Mouse (Mus musculus) limb, embryonic 12.5 days (tissue): Measurements from ENCODE around the gene Ube2e2. TPM values are rescaled to one million over a fixed set of nuclear protein-coding genes. Genes with fewer than 3 reads are reported as not detected.

Experiments
- ATAC-seq: fragments of 200-750 bp; cut with Nextera tagmentation; 2 replicates; pipeline ENCODE4 v1.8.0; 2017; ENCODE audit warnings: low read depth, moderate TSS enrichment; ENCODE audit not compliant: insufficient number of reproducible peaks, insufficient read depth, low FRiP score, low TSS enrichment
- H3K27ac ChIP-seq: fragments of 300-500 bp; sonication (generic); 2 replicates; pipeline ENCODE4 v1.5.1; 2016; ENCODE audit warnings: mild to moderate bottlenecking, moderate library complexity
- H3K27me3 ChIP-seq: fragments of 300-500 bp; sonication (generic); 2 replicates; pipeline ENCODE4 v1.6.1; 2016; ENCODE audit warnings: mild to moderate bottlenecking, moderate library complexity
- H3K36me3 ChIP-seq: fragments of 300-500 bp; sonication (generic); 2 replicates; pipeline ENCODE4 v1.6.1; 2016; ENCODE audit warnings: mild to moderate bottlenecking, moderate library complexity
- H3K4me1 ChIP-seq: fragments of 300-500 bp; sonication (generic); replicated peaks from 2 replicates; pipeline ENCODE4 v1.6.1; 2016
- H3K4me2 ChIP-seq: fragments of 300-500 bp; sonication (generic); 2 replicates; pipeline ENCODE4 v1.6.1; 2016; ENCODE audit warnings: mild to moderate bottlenecking, moderate library complexity
- H3K4me3 ChIP-seq: fragments of 300-500 bp; sonication (generic); replicated peaks from 2 replicates; pipeline ENCODE4 v1.5.1; 2016; ENCODE audit warnings: mild to moderate bottlenecking
- H3K9ac ChIP-seq: fragments of 300-500 bp; sonication (generic); replicated peaks from 2 replicates; pipeline ENCODE4 v1.6.1; 2016; ENCODE audit warnings: mild to moderate bottlenecking, moderate library complexity
- H3K9me3 ChIP-seq: fragments of 300-500 bp; sonication (generic); 2 replicates; pipeline ENCODE4 v1.6.1; 2016; ENCODE audit warnings: mild to moderate bottlenecking, moderate library complexity
- WGBS: fragments of 180-500 bp; shearing (Covaris S2); methylation state at CpG from one replicate; pipeline ENCODE4 v1.1.7; 2016; 5-methylcytosine and 5-hydroxymethylcytosine counted together
- polyA plus RNA-seq: library from polyadenylated mRNA; unstranded; fragments of >200 nt; fragmentation: Nextera tagmentation; extraction: Ambion mirVana; gene quantifications from 2 replicates; pipeline ENCODE4 v1.2.1, GENCODE M21; 2016

Ube2e2 gene
- polyA plus RNA-seq, 1 experiment from 2014 or later = 62.7 TPM

DNA sequence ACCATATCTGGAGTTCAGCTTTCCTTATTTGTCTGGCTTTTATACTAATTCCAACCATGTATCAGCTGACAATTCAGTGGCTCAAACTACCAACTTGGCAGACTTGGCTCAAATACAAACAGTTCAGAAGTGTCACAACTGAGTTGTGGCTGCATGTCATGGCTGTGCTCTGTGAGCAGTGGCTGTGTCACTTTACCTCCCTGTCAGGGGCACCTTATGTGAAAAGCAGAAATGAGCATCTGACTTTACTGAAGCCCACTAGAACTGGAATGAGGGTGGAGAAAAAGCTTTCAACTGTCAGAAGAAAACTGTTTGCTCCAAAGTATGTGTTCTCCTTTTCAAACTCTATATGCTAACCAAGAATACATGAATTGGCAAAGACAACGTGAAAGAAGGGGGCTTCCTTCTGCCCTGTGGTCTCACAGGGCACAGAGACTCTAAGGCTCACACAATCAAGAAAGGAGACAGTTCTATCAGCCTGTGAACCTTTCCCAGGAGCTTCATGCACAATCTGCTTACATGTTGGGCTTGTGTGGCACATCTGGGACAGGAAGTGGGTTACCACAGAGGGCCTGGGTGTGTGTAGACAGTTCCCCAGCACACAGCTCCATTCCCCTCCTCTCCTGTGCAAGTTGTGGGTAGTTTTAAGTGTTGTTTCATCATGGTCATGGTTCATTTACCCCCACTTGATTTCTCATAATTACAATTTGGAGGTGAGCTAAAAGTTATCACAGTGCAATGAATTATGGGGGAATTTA, 228.6 kb downstream of the Ube2e2 start:
- no peaks in the 10 kb centered on the region for H3K4me1 ChIP-seq
- H3K9me3 ChIP-seq = peaks cover 10% of the 10 kb centered on the region
- no peak overlapping the region for H3K9ac ChIP-seq
- 82% methylated on average over 1 of the region's 1 CpGs for WGBS
- H3K27ac ChIP-seq = no peak overlapping the region
- no peak overlapping the region for H3K4me2 ChIP-seq
- no peak for ATAC-seq
- H3K27me3 ChIP-seq = no peaks in the 10 kb centered on the region
- no peak overlapping the region for H3K4me3 ChIP-seq
- H3K36me3 ChIP-seq = no peaks in the 10 kb centered on the region

DNA sequence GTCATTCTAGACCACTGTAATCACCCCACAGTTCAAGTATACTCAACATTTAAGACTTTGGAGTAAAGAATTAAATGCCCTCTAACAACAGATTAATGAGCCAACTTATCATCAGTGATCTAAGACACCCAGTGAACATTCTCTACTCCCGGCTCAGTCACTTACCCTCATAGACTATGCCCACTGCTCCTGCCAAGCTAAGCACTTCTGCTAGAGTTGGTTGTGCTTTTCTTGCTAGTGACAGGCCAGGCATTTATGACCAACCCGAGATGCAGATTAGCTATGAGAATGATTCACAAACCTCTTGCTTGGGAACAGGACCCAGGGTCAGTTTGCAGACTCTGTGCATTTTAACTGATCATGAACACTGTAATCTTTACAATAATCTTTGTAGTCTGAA, 230.4 kb downstream of the Ube2e2 start:
- Histone ChIP-seq H3K9me3 (peaks cover 10% of the 10 kb centered on the region), H3K27ac (no peak overlapping the region), H3K9ac (no peak overlapping the region), H3K27me3 (no peaks in the 10 kb centered on the region), H3K4me2 (no peak overlapping the region), H3K4me1 (no peaks in the 10 kb centered on the region), H3K4me3 (no peak overlapping the region), H3K36me3 (no peaks in the 10 kb centered on the region)
- no peak for ATAC-seq
- 85% methylated on average over 2 of the region's 2 CpGs for WGBS

DNA sequence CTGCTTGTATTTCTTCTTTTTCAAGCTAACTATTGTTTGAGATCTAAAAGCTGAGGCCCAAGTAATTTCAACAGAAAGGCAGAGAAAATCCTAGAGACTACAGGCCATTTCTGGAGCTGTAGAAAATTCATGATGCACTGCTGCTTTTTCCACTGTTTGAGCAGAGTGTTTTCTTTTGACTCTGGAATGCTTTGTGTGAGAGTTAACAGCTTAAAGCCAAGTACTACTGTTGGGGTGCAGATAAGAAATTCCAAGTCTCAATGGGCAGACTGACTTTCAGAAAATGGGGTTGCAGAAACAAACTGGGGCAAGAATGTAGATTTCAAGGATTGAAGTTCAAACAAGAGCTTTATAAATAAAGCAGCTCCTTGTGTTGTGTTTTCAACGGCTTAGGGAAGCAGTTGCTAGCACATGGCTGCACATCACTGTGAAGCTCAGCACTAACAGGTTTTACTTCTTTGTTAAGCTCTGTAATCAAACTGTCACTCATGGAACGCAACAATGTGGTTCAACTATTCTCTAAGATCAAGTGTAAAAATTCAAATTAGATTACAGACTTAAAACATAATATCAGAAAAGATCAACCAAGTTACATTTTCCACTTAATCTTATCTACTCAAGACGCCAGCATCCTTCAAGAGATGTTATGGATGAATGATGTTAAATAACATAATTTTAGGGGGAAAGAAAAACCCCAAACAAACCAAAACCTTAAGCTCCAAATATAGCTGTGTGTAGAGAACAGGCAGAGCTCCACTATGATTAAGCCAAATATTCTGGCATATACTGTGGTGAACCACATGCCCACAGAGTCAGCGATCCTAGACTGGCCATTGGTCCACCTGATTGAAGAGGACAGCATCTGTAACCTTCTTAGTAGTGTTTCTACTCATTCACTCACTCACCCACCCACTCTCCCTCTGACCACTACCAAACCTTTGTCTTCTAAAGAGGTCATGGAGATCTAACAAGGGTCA, 236.0 kb downstream of the Ube2e2 start:
- no peaks in the 10 kb centered on the region for H3K27me3 ChIP-seq
- no peaks in the 10 kb centered on the region for H3K36me3 ChIP-seq
- H3K4me3 ChIP-seq = no peak overlapping the region
- H3K9me3 ChIP-seq = peaks cover 10% of the 10 kb centered on the region
- H3K27ac ChIP-seq = no peak overlapping the region
- H3K4me2 ChIP-seq = no peak overlapping the region
- WGBS = 82% methylated on average over 4 of the region's 4 CpGs
- no peaks in the 10 kb centered on the region for H3K4me1 ChIP-seq
- ATAC-seq = no peak
- no peak overlapping the region for H3K9ac ChIP-seq

DNA sequence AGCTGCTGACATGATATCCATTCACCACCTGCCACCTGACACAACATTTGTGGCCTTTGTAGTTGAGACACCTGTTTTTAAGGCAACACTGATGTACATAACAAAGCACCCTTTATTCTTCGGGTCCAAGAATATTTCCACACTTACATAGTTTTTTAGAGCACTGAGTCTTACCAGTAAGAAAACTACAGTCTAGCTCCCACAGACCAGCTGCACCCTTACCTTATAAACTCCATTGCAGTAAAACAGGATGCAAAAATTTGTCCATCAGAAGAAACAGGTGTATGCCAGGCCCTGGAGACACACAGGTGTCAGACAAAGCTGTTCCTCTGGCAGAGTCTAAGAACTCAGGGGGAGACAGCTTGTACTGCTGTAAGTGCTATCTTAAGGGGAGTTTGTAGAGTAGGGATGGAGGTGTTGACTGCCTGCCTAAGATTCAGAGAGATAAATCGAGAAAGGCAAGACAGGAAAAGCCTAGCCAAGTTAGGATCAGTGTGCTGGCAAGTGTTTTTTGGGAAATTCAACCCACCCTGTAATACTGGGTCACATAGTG, 244.9 kb downstream of the Ube2e2 start:
- ATAC-seq = no peak
- H3K9ac ChIP-seq = no peak overlapping the region
- H3K36me3 ChIP-seq = no peaks in the 10 kb centered on the region
- H3K27me3 ChIP-seq = no peaks in the 10 kb centered on the region
- no peaks in the 10 kb centered on the region for H3K9me3 ChIP-seq
- no peaks in the 10 kb centered on the region for H3K4me1 ChIP-seq
- no peak overlapping the region for H3K4me2 ChIP-seq
- H3K27ac ChIP-seq = no peak overlapping the region
- H3K4me3 ChIP-seq = no peak overlapping the region
- 84% methylated on average over 2 of the region's 2 CpGs for WGBS

DNA sequence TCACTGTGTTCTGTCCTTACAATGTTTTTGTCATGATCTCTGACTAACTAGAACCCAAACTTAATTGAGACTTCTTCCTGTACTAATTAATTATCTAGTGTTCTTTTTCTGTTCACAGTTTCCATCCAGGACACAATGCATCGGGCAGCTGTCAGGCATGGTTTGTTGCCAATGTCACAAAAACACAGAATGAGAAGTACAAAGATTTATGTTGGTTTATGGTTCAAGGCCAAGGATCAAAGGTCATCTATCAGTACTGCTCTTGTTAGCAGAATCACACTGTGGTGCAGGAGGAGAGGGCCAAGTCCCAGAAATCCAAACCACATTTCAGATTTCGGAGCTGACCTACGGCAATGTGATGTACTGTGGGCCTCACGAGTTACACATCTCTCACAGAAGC, 252.4 kb downstream of the Ube2e2 start:
- WGBS = 64% methylated on average over 4 of the region's 4 CpGs
- Histone ChIP-seq H3K27me3 (no peaks in the 10 kb centered on the region), H3K4me2 (no peak overlapping the region), H3K4me3 (no peak overlapping the region), H3K9ac (no peak overlapping the region), H3K9me3 (no peaks in the 10 kb centered on the region), H3K36me3 (no peaks in the 10 kb centered on the region), H3K4me1 (no peaks in the 10 kb centered on the region), H3K27ac (no peak overlapping the region)
- no peak for ATAC-seq

DNA sequence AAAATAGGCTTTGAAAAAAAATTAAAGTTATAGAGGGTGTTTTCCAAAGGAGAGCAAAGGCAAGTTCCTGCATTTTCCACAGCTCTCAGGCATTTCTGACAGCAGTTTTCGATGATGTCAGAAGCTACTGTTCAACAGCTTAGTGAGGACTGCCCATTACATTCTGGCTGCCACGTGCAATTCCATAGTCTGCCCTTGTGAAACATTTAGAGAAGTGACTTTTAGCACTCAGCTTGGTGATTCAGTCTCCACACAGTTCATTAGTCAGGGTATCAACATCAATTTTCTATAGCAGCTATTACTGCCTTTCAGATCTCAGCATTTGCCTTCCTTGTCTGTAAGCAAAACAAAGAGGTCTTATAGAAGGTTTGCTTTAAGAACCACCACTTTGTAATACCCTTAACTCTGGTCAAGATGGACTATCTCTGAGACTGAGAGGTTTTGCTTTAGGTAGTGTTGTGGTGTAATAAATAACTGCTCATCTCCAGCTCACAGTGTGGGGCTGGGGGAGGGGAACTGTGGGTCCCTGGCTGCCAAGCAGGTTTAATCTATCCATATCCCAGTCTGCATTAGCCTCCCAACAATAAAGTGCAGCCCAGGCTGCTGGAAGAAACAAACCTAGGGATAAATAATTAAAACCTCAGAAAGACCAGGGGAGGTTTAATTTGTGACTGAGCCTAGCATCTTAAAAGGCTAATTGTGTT, 255.2 kb downstream of the Ube2e2 start:
- no peaks in the 10 kb centered on the region for H3K9me3 ChIP-seq
- 70% methylated on average over 2 of the region's 2 CpGs for WGBS
- no peaks in the 10 kb centered on the region for H3K4me1 ChIP-seq
- no peak for ATAC-seq
- no peaks in the 10 kb centered on the region for H3K36me3 ChIP-seq
- no peak overlapping the region for H3K9ac ChIP-seq
- H3K27ac ChIP-seq = no peak overlapping the region
- no peak overlapping the region for H3K4me3 ChIP-seq
- no peak overlapping the region for H3K4me2 ChIP-seq
- no peaks in the 10 kb centered on the region for H3K27me3 ChIP-seq

DNA sequence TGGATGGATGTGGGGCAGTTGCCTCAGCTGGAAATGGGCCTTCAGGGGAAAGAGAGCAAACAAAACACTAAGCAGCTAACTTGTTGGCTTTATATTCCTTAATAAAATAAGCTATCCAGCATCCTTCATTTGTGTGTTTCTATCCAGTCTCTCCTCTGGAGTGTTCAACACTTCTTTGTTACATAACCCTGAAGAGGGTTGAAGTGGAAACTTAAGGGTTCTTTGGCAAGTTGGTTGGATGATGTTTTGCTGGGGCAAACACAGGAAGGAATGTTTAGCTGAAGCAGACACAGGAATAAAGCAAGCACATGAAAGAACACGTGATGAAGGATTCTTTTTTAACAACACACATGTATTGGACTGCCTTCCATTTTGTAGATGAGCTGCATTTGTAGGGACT, 256.3 kb downstream of the Ube2e2 start:
- Histone ChIP-seq H3K27ac (no peak overlapping the region), H3K36me3 (no peaks in the 10 kb centered on the region), H3K9ac (no peak overlapping the region), H3K4me3 (no peak overlapping the region), H3K27me3 (no peaks in the 10 kb centered on the region), H3K4me2 (no peak overlapping the region), H3K4me1 (no peaks in the 10 kb centered on the region), H3K9me3 (no peaks in the 10 kb centered on the region)
- WGBS = 83% methylated on average over 1 of the region's 1 CpGs
- ATAC-seq = no peak

DNA sequence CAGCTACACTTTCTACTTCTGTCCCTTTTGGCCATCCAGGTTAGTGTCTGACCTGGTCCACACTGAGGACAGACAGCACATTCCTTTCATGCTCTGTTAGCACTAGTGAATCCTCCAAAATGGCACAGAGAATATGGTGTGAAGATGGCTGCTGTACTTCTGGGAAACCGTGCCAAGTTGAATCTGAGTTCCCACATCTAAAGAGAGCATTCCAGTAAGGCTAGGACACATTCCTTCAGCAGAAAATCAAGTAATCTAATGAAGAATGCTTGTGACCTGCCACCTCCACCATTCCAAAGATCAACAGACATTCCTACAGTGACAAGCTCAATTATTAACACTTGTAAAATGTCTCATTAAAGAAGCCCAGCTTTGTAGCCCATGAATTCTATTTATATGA, 265.9 kb downstream of the Ube2e2 start:
- Histone ChIP-seq H3K36me3 (no peaks in the 10 kb centered on the region), H3K9ac (no peak overlapping the region)

DNA sequence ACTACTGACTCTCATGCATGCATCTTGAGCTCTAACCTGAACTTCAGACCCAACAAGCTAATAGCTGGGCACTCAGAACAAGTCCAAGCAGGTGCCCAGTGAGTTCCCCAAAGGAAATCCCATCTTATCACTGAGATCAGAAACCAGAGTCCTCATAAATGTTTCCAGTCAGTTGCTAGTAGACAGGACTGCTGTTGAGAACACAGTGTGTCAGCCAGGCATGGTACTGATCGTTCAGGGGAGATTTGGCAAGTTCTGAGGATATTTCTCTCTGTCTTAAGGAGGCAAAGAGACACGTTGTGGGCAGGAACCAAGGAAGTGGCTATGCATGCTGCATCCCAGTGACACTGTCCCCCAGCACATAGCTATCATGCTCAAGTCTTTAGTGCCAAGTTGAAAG, 275.5 kb downstream of the Ube2e2 start:
- H3K27me3 ChIP-seq = no peaks in the 10 kb centered on the region
- no peak overlapping the region for H3K27ac ChIP-seq
- H3K36me3 ChIP-seq = no peaks in the 10 kb centered on the region
- no peak overlapping the region for H3K4me3 ChIP-seq
- WGBS = 74% methylated on average over 2 of the region's 2 CpGs
- H3K9ac ChIP-seq = no peak overlapping the region
- H3K9me3 ChIP-seq = no peaks in the 10 kb centered on the region
- no peak for ATAC-seq
- H3K4me2 ChIP-seq = no peak overlapping the region
- no peaks in the 10 kb centered on the region for H3K4me1 ChIP-seq

More for the DNA sequence above, 265.9 kb downstream of the Ube2e2 start:
- Histone ChIP-seq H3K9me3 (no peaks in the 10 kb centered on the region), H3K4me3 (no peak overlapping the region), H3K27me3 (no peaks in the 10 kb centered on the region), H3K4me1 (no peaks in the 10 kb centered on the region), H3K4me2 (no peak overlapping the region), H3K27ac (no peak overlapping the region)
- WGBS = 86% methylated on average over 1 of the region's 1 CpGs
- ATAC-seq = no peak

DNA sequence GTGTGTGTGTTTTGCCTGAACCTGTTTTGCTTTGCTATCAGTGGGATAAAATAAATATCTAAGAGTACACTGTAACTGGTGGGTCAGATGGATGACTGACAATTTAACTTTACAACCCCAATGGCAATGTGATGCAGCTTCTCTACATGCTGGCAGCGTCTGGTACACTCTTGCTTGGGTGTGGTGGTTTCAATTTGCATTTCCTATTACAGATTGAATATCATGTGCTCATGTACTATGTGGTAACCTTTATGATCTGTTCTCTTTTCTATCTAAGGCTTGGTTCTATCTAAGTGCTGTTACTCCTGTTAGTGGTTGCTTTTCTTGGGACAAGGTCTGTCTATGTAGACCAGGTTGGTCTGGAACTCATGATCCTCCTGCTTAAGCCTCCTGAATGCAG, 292.1 kb downstream of the Ube2e2 start:
- no peaks in the 10 kb centered on the region for H3K9me3 ChIP-seq
- no peak for ATAC-seq
- no peak overlapping the region for H3K27ac ChIP-seq
- no peak overlapping the region for H3K9ac ChIP-seq
- H3K27me3 ChIP-seq = no peaks in the 10 kb centered on the region
- H3K4me3 ChIP-seq = no peak overlapping the region
- no peaks in the 10 kb centered on the region for H3K36me3 ChIP-seq
- no peaks in the 10 kb centered on the region for H3K4me1 ChIP-seq
- WGBS = 62% methylated on average over 1 of the region's 1 CpGs
- no peak overlapping the region for H3K4me2 ChIP-seq
